Mouse (Mus musculus) kidney, postnatal 14 days (tissue): ENCODE data around the gene Rspo4.
A peak's percentile ranks its signal among the peaks of the same experiment; 100 is the strongest.

Experiments
- DNase-seq: peaks from one replicate; pipeline ENCODE4 v3.0.0; 2022; ENCODE audit warnings: mixed read lengths

The Rspo4 gene

GRCm38 (mm10) chr2:151842648-151843226 lies at the start of gene Rspo4:
TSS of gene Rspo4 (plus strand) at chr2:151842927.
- DNase-seq: peak; percentile 2

GRCm38 (mm10) chr2:151815586-151815985 lies 27.1 kb upstream of the Rspo4 start:
- DNase-seq: no peak

- no peak for DNase-seq
Measured at GRCm38 (mm10) chr2:151862257-151862810, 19.6 kb downstream of the Rspo4 start.

GRCm38 (mm10) chr2:151864941-151865340 lies 22.2 kb downstream of the Rspo4 start:
- DNase-seq: no peak

GRCm38 (mm10) chr2:151866487-151866886 lies 23.8 kb downstream of the Rspo4 start:
- DNase-seq: peak; percentile 53

GRCm38 (mm10) chr2:151868196-151868595 lies 25.5 kb downstream of the Rspo4 start:
- no peak for DNase-seq

GRCm38 (mm10) chr2:151874551-151874950 lies 31.8 kb downstream of the Rspo4 start:
- DNase-seq: peak; percentile 37

GRCm38 (mm10) chr2:151876012-151876485 lies 33.3 kb downstream of the Rspo4 start:
- DNase-seq: peak; percentile 62

GRCm38 (mm10) chr2:151878645-151879044 lies 35.9 kb downstream of the Rspo4 start:
- DNase-seq: no peak

- peak; percentile 21 for DNase-seq
Measured at GRCm38 (mm10) chr2:151879760-151880159, 37.0 kb downstream of the Rspo4 start.

GRCm38 (mm10) chr2:151891031-151891430 lies 48.3 kb downstream of the Rspo4 start:
- no peak for DNase-seq

- no peak for DNase-seq
Measured at GRCm38 (mm10) chr2:151893122-151893774, 50.5 kb downstream of the Rspo4 start.

- DNase-seq: peak; percentile 62
Measured at GRCm38 (mm10) chr2:151894209-151894980, 51.7 kb downstream of the Rspo4 start.

GRCm38 (mm10) chr2:151895911-151896310 lies 53.2 kb downstream of the Rspo4 start:
- DNase-seq: no peak

- no peak for DNase-seq
Measured at GRCm38 (mm10) chr2:151898106-151898505, 55.4 kb downstream of the Rspo4 start.

- DNase-seq: no peak
Measured at GRCm38 (mm10) chr2:151900845-151901244, 58.1 kb downstream of the Rspo4 start.

GRCm38 (mm10) chr2:151903267-151903666 lies 60.5 kb downstream of the Rspo4 start:
- DNase-seq: no peak

- no peak for DNase-seq
Measured at GRCm38 (mm10) chr2:151903933-151904332, 61.2 kb downstream of the Rspo4 start.

GRCm38 (mm10) chr2:151904636-151905035 lies 61.9 kb downstream of the Rspo4 start:
- DNase-seq: no peak

GRCm38 (mm10) chr2:151907020-151907419 lies 64.3 kb downstream of the Rspo4 start:
- DNase-seq: no peak

GRCm38 (mm10) chr2:151909386-151909785 lies 66.7 kb downstream of the Rspo4 start:
- no peak for DNase-seq

GRCm38 (mm10) chr2:151910498-151910897 lies 67.8 kb downstream of the Rspo4 start:
- no peak for DNase-seq

GRCm38 (mm10) chr2:151910919-151911500 lies 68.3 kb downstream of the Rspo4 start, which contains the start of gene Angpt4:
TSS of gene Angpt4 (plus strand) at chr2:151911210.
- DNase-seq: no peak
